Mouse (Mus musculus) monocyte, adult 2 months (primary cell): ENCODE measurements around the gene Fpgs.

ENCODE experiments used
- DNase-seq, 2 experiments: peaks; one replicate each; pipeline ENCODE4 v3.0.0; 2022; ENCODE audit warnings: low spot score in 2 of 2, low read depth in 1 of 2

Fpgs gene

GRCm38 (mm10) chr2:32700966-32701743 lies 2.8 kb downstream of the Fpgs start:
- DNase-seq: no peak

GRCm38 (mm10) chr2:32699680-32700079 lies 4.3 kb downstream of the Fpgs start:
- no peak for DNase-seq

- DNase-seq: no peak
Measured at GRCm38 (mm10) chr2:32694691-32695090, 9.3 kb downstream of the Fpgs start.

- peak; percentile 77 to 89 for DNase-seq
Measured at GRCm38 (mm10) chr2:32693823-32694411, 10.0 kb downstream of the Fpgs start.

- DNase-seq: no peak
Measured at GRCm38 (mm10) chr2:32693282-32693681, 10.7 kb downstream of the Fpgs start.

GRCm38 (mm10) chr2:32692496-32692895 lies 11.4 kb downstream of the Fpgs start:
- no peak for DNase-seq

GRCm38 (mm10) chr2:32691041-32691440 lies 12.9 kb downstream of the Fpgs start:
- no peak for DNase-seq

GRCm38 (mm10) chr2:32689420-32689819 lies 14.5 kb downstream of the Fpgs start:
- peak; percentile 73 to 84 for DNase-seq

GRCm38 (mm10) chr2:32687562-32687961 lies 16.4 kb downstream of the Fpgs start:
- DNase-seq: no peak

GRCm38 (mm10) chr2:32686640-32687039 lies 17.3 kb downstream of the Fpgs start:
- no peak for DNase-seq

GRCm38 (mm10) chr2:32685807-32686206 lies 18.1 kb downstream of the Fpgs start:
- DNase-seq: no peak

GRCm38 (mm10) chr2:32684681-32685428 lies 19.1 kb downstream of the Fpgs start:
- DNase-seq: no peak

GRCm38 (mm10) chr2:32683701-32684100 lies 20.2 kb downstream of the Fpgs start:
- DNase-seq: no peak

GRCm38 (mm10) chr2:32682721-32683417 lies 21.1 kb downstream of the Fpgs start:
- no peak for DNase-seq

GRCm38 (mm10) chr2:32681754-32682153 lies 22.2 kb downstream of the Fpgs start:
- DNase-seq: no peak

- no peak for DNase-seq
Measured at GRCm38 (mm10) chr2:32680961-32681650, 22.8 kb downstream of the Fpgs start.

GRCm38 (mm10) chr2:32680051-32680451 lies 23.9 kb downstream of the Fpgs start:
- no peak for DNase-seq

- DNase-seq: no peak
Measured at GRCm38 (mm10) chr2:32677683-32678082, 26.3 kb downstream of the Fpgs start.

GRCm38 (mm10) chr2:32676821-32677220 lies 27.1 kb downstream of the Fpgs start:
- DNase-seq: no peak

- DNase-seq: no peak
Measured at GRCm38 (mm10) chr2:32673176-32673917, 30.6 kb downstream of the Fpgs start.
